Mouse (Mus musculus) testis, adult 2 months (tissue): ENCODE measurements at regions not wholly inside any gene's neighbourhood (a gene's known extent, or its start where the extent isn't known, plus 50 kb on each side); places are given as distances from the start of the nearest gene placed in this dataset.

Source experiments
- CTCF ChIP-seq: fragments of 200-500 bp; IDR thresholded peaks from 2 replicates; pipeline ENCODE4 v1.5.1; 2012; ENCODE audit warnings: low read depth, mild to moderate bottlenecking, inconsistent platforms, low read length, moderate library complexity; ENCODE audit not compliant: control insufficient read depth, insufficient read depth, insufficient replicate concordance
- POLR2A ChIP-seq: fragments of 200-500 bp; IDR thresholded peaks from 2 replicates; pipeline ENCODE4 v1.6.1; 2012; ENCODE audit warnings: low read depth, mild to moderate bottlenecking, inconsistent platforms, low read length, moderate library complexity; ENCODE audit not compliant: control insufficient read depth

- no peak for TF ChIP-seq CTCF
- no peak for TF ChIP-seq POLR2A
Observed at GRCm38 (mm10) chr12:94059641-94060040, 1632.4 kb upstream of the Flrt2 start.
